Mouse (Mus musculus) adrenal gland, postnatal 25 days (tissue): ENCODE data around the gene Tusc1. TPM values are rescaled to one million over a fixed set of nuclear protein-coding genes. Genes with fewer than 3 reads are reported as not detected.

ENCODE experiments used
- DNase-seq: peaks from one replicate; pipeline ENCODE4 v3.0.0; 2021; ENCODE audit warnings: mixed read lengths
- long read RNA-seq: library from polyadenylated mRNA; stranded (forward); transcript quantifications from one replicate; pipeline ENCODE4 v2.0.0, GENCODE M21; 2021
- total RNA-seq: library from RNA; stranded (reverse); gene quantifications from 2 replicates; pipeline ENCODE4 v1.2.3, GENCODE M21; 2021

Tusc1 gene
- total RNA-seq, result 15.3 and 17.3 TPM in 2 replicates
- long read RNA-seq, transcript Tusc1-201 (1 exons, 1,374 nt), result major isoform, 17 of 17 reads
- long read RNA-seq, partial matches to known transcripts, result 0 of 17 reads
- long read RNA-seq, other reads (novel, unspliced or antisense), result 0 of 17 reads

GRCm38 (mm10) chr4:93335118-93336003, at the start of gene Tusc1:
Gene Tusc1 (minus strand): TSS chr4:93335511.
- peak; percentile 93 for DNase-seq

- DNase-seq, result no peak
Observed at GRCm38 (mm10) chr4:93352930-93353329, 17.6 kb upstream of the Tusc1 start.

GRCm38 (mm10) chr4:93344357-93344756, 9.0 kb upstream of the Tusc1 start:
- DNase-seq, result no peak

- DNase-seq, result no peak
Observed at GRCm38 (mm10) chr4:93341568-93341967, 6.3 kb upstream of the Tusc1 start.

GRCm38 (mm10) chr4:93337977-93338376, 2.7 kb upstream of the Tusc1 start:
- DNase-seq, result no peak

GRCm38 (mm10) chr4:93334636-93335117, 634 bp downstream of the Tusc1 start:
- peak; percentile 87 for DNase-seq

GRCm38 (mm10) chr4:93307486-93307885, 27.8 kb downstream of the Tusc1 start:
- DNase-seq, result no peak

- DNase-seq, result no peak
Observed at GRCm38 (mm10) chr4:93286065-93286464, 49.2 kb downstream of the Tusc1 start.
